Mouse (Mus musculus) brown adipose tissue, adult 24 weeks (tissue): ENCODE results near the gene Adamts2. TPM values are rescaled to one million over a fixed set of nuclear protein-coding genes. Genes with fewer than 3 reads are reported as not detected.

Source experiments
- H3K27ac ChIP-seq: fragments of 200-500 bp; replicated peaks from 2 replicates; pipeline ENCODE4 v1.5.1; 2012; ENCODE audit warnings: low read depth, mild to moderate bottlenecking, low read length
- H3K4me1 ChIP-seq: fragments of 200-500 bp; 2 replicates; pipeline ENCODE4 v1.6.1; 2012; ENCODE audit warnings: low read length, mixed read lengths; ENCODE audit not compliant: control insufficient read depth, insufficient read depth, insufficient read length
- H3K4me3 ChIP-seq: fragments of 200-500 bp; 2 replicates; pipeline ENCODE4 v1.5.1; 2012; ENCODE audit warnings: low read depth, mild to moderate bottlenecking, low read length, moderate library complexity; ENCODE audit not compliant: insufficient read depth
- polyA plus RNA-seq: library from polyadenylated mRNA; stranded (reverse); fragments of >200 nt; gene quantifications from 2 replicates; pipeline ENCODE4 v1.2.4, GENCODE M21; 2012; ENCODE audit not compliant: missing spikeins, insufficient read depth, insufficient read length

The Adamts2 gene
- polyA plus RNA-seq, 1 experiment = 6.1 TPM

DNA sequence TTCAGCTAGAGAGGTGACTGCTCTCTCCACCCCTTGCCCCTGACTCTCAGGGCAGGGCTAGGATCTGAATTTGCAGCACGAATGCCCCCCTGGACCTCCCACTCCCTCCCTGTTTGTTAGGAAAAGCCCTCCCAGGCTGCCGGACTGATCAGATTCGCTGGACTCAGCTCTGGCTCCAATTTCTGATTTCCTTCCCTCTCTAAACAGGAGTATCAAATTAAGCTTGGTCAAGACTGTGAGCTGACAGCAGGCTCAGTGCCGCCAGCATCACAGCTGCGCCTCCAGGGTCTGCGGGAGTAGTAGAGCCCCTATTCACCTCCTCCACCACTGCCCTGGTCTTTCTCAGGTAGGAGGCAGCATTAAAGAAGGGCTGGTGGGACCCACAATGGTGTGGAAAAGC, 117.0 kb downstream of the Adamts2 start:
- H3K27ac ChIP-seq = no peak overlapping the region
- H3K4me3 ChIP-seq = no peak overlapping the region

DNA sequence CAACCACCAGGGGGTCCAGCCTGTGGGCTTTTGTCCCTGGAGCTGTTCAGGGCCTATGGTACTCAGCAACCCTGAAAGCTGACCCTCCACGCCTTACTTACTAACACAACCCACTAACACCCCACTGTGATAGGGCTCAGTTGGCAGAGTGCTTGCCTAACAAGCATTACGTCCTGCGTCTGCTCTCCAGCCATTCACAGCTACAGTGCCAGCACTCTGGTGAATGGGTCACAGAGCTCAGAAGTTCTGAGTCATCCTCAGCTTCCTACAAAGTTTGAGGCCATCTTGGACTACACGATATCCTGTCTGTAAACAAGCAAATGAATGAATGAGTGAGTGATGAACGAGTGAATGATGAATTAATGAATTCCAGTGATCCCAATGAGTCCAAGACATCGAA, 118.5 kb downstream of the Adamts2 start:
- no peaks in the 10 kb centered on the region for H3K4me1 ChIP-seq
- H3K4me3 ChIP-seq = no peak overlapping the region
- no peak overlapping the region for H3K27ac ChIP-seq

More for the DNA sequence above, 117.0 kb downstream of the Adamts2 start:
- H3K4me1 ChIP-seq = no peaks in the 10 kb centered on the region

DNA sequence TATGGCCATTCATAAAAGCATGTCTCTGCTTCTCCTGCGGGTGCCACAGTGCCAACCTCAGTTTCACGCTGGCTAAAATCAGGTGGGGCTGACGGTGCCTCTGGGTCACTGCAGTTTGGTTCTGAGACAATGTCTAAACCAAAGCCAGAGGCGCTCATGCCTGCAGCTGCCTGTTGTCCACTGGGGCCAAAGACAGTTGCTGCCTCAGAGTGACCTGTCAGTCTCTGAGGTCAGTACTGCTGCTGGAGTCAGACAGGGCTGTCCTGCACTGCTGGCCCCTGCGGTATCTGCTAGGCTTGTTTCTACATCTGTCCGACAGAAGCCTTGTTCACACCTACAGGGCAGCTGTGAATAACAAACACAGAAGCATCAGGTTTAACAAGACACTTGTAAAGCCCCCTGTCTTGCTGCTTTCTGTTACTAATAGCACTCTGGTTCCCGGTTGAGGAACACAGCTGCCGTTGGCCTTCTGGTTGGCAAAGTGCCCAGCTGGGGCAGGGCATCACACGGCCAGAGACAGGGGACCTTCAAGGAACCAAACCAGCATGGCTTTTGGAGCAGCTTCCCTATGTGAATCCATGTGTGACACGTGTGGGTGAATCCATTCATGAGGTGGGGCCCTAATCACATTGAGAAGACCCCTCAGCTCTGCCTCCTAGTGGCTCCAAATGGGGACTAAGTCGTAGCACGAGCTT, 119.1 kb downstream of the Adamts2 start:
- H3K4me1 ChIP-seq = no peaks in the 10 kb centered on the region
- no peak overlapping the region for H3K27ac ChIP-seq
- H3K4me3 ChIP-seq = no peak overlapping the region

DNA sequence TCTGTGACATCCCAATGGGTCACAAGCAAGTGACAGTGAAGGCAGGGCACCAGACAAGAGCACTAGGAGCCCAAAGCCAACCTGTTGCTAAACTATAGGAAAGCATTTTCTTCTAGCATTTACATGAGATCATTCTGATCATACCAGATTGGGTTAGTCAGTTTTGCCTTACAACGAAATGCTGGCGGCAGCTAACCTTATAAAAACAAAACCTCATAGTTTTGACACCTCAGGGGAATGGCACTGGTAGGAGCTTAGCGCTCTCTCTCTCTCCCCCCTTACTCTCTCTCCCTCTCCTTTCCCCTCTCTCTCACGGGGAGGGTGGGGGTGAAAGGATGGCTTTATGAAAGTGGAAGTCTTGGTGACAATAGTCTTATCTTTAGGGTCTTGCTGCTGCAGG, 123.7 kb downstream of the Adamts2 start:
- no peak overlapping the region for H3K27ac ChIP-seq
- H3K4me3 ChIP-seq = no peak overlapping the region
- no peaks in the 10 kb centered on the region for H3K4me1 ChIP-seq

DNA sequence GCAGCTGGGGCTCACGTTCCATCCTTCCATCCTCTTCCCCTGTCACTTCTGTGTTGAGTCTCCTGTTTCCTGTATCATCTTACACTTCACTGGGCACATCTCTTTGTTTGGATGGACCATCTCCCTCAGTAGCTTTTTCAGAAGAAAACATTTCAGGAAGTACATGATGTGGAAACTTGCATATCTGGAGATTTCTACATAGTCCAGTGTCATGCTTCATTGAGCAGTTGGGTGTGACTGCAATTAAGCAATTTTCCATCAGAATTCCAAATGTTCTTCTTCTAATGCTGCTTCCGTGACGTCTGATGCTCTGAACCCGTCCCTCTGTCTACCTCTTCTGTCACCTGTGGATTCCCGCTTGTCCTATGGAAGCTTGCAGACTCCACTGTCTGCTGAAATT, 124.2 kb downstream of the Adamts2 start:
- Histone ChIP-seq H3K4me1 (no peaks in the 10 kb centered on the region), H3K27ac (no peak overlapping the region), H3K4me3 (no peak overlapping the region)

DNA sequence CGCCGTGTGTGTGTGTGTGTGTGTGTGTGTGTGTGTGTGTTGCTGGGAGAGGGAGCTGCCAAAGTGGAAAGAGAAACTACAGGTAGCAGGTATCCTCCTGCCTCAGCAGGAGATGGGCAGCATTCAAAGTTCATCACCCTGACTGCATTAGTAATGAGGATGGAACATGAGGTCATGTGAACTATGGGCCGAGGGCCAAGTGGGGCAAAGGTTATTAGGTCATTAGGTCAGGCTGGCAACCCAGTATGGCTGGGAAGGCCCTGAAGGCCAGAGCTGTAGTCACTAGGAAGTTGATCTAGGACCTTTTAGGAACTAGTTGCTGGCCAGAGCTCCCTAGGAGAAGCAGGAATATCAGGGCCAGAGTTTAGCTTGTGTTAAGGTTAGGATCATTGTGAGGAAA, 131.3 kb downstream of the Adamts2 start:
- Histone ChIP-seq H3K27ac (no peak overlapping the region), H3K4me3 (no peak overlapping the region)

DNA sequence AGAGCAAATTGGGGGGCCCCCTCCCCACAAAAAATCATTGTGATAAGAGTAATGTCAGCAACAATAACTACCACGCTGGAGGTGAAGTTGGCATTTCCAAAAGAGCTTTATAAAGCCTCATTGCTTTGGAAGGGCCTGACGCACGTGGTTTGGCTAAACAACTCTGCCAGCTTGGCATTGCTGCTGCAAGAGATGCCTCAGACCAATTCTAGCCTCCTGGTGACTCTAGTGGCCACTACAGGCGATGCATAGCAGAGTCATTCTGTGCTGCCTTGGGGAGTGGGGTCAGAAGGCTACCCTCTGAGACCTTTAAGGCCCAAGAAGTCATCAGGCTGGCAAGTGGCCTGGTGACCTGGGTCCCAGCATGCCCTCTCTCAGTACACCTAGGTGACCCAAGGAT, 132.2 kb downstream of the Adamts2 start:
- peaks cover 2% of the 10 kb centered on the region; the same call in 1 of the 2 replicates for H3K4me1 ChIP-seq
- H3K27ac ChIP-seq = no peak overlapping the region
- H3K4me3 ChIP-seq = no peak overlapping the region

More for the DNA sequence above, 131.3 kb downstream of the Adamts2 start:
- H3K4me1 ChIP-seq = peaks cover 2% of the 10 kb centered on the region; the same call in 1 of the 2 replicates

DNA sequence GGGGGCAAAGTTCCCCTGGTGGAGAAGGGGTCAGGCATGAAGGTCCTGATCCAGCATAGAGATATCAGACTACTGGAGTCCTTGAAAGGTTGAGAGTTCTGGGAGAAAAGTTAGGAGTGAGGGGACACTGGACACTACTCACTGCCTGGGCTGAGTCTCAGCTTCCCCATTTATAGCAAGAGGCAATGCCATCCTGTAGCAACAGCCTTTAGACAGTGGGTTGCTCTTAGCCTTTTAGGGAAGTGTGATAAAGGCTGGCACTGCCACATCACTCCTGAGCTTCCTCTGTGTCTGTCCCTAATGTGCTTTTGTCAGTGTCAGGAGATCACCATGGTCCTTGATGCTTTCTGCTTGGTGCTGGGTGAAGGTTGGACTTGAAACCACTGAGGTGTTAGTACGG, 134.7 kb downstream of the Adamts2 start:
- Histone ChIP-seq H3K4me3 (no peak overlapping the region), H3K4me1 (peaks cover 2% of the 10 kb centered on the region; the same call in 1 of the 2 replicates), H3K27ac (no peak overlapping the region)

DNA sequence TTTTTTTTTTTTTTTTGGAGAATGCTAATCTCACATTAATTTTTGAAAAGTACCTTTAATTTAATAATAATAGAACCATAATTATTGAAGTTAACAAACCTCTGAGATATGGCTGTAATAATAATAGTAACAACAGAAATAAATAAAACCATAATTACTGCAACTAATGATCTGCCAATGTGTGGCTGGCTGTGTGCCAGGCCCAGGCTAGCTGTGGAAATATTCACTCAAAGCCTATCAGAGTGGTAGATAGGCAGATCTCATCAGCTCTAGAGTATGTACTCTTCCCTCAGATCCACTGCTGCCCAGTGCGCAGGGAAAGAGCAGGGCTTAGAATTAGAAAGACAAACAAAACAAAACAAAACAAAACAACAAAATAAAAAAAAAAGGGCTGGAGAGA, 136.6 kb downstream of the Adamts2 start:
- Histone ChIP-seq H3K4me3 (no peak overlapping the region), H3K4me1 (peaks cover 2% of the 10 kb centered on the region; the same call in 1 of the 2 replicates), H3K27ac (no peak overlapping the region)

DNA sequence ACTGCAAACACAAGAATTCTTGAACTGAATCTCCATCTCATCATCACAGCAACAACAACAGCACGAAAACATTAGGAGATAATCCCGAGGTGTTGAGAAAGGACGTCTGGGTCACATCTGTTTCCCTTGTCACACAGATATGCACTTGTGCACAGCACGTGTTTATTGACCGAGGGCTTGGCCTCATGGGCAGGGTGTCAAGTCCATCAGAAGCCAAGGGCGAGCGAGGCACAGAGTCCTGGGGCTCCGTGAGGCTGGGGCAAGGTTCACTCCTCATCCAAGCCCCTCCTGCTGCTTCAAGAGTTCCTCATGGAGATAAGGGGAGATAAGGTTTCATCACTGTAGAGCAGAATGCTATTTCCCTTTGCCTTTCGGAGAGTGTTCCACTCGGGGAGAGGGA, 137.6 kb downstream of the Adamts2 start:
- no peak overlapping the region for H3K27ac ChIP-seq
- peaks cover 8% of the 10 kb centered on the region for H3K4me1 ChIP-seq
- no peak overlapping the region for H3K4me3 ChIP-seq

DNA sequence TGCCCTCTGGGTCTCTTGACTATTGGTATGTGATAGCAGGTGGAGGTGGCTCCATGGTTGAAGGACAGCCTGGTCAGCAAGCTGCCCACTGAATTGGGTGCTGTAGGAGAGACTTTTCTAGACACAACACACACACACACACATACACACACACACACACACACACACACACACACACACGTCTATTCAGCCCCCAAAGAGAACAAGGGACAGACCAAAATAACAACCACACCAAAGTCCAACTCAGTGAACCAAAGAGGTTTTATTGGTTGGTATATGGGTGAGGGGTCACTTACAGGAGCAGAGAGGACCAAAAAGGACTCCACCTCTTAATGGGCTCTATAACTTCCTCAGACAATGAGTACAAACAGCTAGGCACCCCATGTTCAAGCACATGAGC, 140.3 kb downstream of the Adamts2 start:
- Histone ChIP-seq H3K4me1 (peaks cover 16% of the 10 kb centered on the region), H3K4me3 (no peak overlapping the region), H3K27ac (no peak overlapping the region)

DNA sequence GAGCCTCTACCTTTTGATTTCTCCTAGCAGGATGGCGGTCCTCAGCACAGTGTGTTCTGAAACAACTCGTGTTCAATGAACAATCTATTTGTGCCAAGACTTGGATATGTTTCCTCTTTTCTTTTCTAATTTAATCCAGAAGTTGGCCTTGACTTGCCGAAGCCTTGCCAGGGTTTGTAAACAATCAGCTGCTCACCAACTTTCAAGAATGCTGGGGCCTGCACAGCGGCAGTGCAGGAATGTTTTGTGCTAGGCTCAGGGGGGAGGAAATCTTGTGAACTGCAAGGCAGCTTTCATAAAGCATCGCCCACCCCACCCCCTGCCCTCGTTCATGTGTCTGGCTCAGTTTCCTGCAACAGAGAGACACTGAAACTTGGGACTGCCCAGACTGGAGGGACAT, 143.1 kb downstream of the Adamts2 start:
- H3K4me3 ChIP-seq = no peak overlapping the region
- no peak overlapping the region for H3K27ac ChIP-seq
- peaks cover 16% of the 10 kb centered on the region for H3K4me1 ChIP-seq

DNA sequence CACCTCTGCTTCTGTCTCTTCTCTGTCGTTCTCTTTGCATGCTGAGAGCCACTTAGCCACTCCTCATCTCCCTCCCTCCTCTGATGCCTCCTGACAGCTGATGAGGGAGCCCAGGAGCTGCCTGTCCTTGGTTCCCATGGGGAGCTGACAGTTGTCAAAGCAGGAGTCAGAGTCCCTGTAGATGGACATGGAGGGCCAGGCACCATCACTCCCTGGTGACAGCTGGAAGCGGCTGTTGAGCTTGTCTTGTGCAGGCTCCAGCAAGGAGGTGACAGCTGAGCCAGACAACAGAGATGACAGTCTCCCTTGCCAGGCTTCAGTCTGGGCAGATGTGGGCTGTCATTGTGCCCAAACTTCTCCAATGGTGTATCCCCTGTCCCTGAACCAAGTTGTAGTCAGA, 144.6 kb downstream of the Adamts2 start:
- Histone ChIP-seq H3K4me1 (peaks cover 16% of the 10 kb centered on the region), H3K27ac (no peak overlapping the region), H3K4me3 (no peak overlapping the region)

DNA sequence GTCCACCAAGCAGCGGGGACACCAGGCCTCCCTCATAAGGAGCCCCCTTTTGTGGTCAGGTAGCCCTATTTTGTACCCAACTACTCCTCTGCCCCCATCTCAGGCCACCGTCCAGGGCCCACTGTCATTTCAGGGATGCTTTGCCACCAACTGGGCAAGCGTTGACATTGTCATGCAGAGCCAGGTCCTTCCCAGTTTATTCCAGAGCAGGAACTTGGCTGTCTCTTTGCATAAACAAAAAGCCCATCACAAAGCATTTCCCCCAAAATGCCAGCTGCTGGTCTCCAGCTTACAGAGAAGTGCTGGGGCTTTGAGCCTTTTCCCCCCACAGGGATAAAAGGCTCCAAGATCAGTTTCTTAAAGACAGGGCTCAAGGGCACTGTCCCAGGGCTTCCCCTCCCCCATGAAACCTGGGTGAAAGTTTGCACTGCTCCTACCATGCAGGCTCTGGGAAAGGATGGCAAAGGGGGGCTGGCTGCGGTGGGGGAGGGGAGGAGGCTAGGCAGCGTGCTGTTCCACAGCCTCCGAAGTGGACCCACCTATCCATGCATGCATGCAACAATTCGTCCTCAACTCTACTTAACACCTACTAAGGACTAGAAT, 149.2 kb downstream of the Adamts2 start:
- Histone ChIP-seq H3K4me1 (no peaks in the 10 kb centered on the region), H3K27ac (no peak overlapping the region), H3K4me3 (no peak overlapping the region)

DNA sequence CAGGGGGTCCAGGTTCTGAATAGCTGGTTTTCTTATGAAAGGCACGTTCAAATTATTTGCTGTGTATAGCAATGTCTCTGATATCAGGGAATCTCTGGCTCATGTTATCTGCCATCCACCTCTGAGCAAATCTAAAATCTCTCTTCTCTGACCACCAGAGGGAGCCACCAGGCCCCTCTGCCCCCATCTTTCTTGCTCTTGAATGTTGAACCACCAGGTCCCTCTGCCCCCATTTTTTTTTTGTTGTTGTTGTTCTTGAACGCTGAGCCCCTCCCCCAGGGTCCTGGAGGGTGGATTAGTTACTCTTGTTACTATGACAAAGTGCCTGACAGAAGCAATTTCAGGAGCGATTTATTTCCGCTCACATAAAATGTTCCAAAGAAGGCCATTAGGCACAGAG, 155.9 kb downstream of the Adamts2 start:
- Histone ChIP-seq H3K4me3 (no peak overlapping the region), H3K4me1 (no peaks in the 10 kb centered on the region), H3K27ac (no peak overlapping the region)

DNA sequence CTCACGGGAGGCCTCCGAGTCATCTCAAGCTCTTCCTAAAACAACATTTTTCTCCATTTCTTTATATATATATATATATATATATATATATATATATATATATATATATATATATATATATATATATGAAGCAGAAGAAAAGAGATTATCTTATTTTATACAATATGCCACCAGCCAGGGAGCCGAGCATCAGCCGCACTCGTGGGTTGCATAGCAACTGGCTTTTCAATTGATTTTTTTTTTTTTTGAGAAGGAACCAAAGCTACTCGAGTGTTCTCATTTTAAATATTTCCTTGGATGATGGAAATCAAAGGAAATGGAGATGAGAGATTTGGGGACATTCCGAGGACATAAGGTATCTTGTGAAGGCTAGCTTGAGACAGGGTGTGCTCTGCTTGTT, 164.6 kb downstream of the Adamts2 start:
- no peak overlapping the region for H3K4me3 ChIP-seq
- no peaks in the 10 kb centered on the region for H3K4me1 ChIP-seq
- no peak overlapping the region for H3K27ac ChIP-seq
